Mouse (Mus musculus) heart, embryonic 11.5 days (tissue): ENCODE measurements at regions not wholly inside any gene's neighbourhood (a gene's known extent, or its start where the extent isn't known, plus 50 kb on each side); places are given as distances from the start of the nearest gene placed in this dataset.
"Not testable (repeated sequence)": the region's sequence is repeated elsewhere in the genome, so short reads cannot be mapped to it uniquely, and the experiment has no call there.

ENCODE experiments used
- ATAC-seq: fragments of 200-750 bp; cut with Nextera tagmentation; replicated peaks from 2 replicates; pipeline ENCODE4 v1.8.0; 2017; ENCODE audit warnings: moderate library complexity; ENCODE audit not compliant: insufficient number of reproducible peaks, low FRiP score, low TSS enrichment
- H3K27ac ChIP-seq: fragments of 300-500 bp; sonication (generic); 2 replicates; pipeline ENCODE4 v1.5.1; 2014; ENCODE audit warnings: mild to moderate bottlenecking, low read depth, low read length
- H3K27me3 ChIP-seq: fragments of 300-500 bp; sonication (generic); 2 replicates; pipeline ENCODE4 v1.6.1; 2014; ENCODE audit warnings: mild to moderate bottlenecking, low read length, mixed read lengths; ENCODE audit not compliant: control insufficient read depth, insufficient read depth
- H3K36me3 ChIP-seq: fragments of 300-500 bp; sonication (generic); 2 replicates; pipeline ENCODE4 v1.6.1; 2014; ENCODE audit warnings: mild to moderate bottlenecking, low read length, moderate library complexity, mixed read lengths; ENCODE audit not compliant: control insufficient read depth, insufficient read depth
- H3K4me1 ChIP-seq: fragments of 300-500 bp; sonication (generic); 2 replicates; pipeline ENCODE4 v1.6.1; 2014; ENCODE audit warnings: low read length; ENCODE audit not compliant: control insufficient read depth, insufficient read depth
- H3K4me2 ChIP-seq: fragments of 300-500 bp; sonication (generic); 2 replicates; pipeline ENCODE4 v1.6.1; 2014; ENCODE audit warnings: mild to moderate bottlenecking, moderate library complexity
- H3K4me3 ChIP-seq: fragments of 300-500 bp; sonication (generic); 2 replicates; pipeline ENCODE4 v1.5.1; 2014; ENCODE audit warnings: low read depth, low read length
- H3K9ac ChIP-seq: fragments of 300-500 bp; sonication (generic); 2 replicates; pipeline ENCODE4 v1.6.1; 2014; ENCODE audit warnings: mild to moderate bottlenecking, low read depth, low read length, moderate library complexity
- H3K9me3 ChIP-seq: fragments of 300-500 bp; sonication (generic); replicated peaks from 2 replicates; pipeline ENCODE4 v1.6.1; 2016; ENCODE audit warnings: low read length; ENCODE audit not compliant: control insufficient read depth
- WGBS: fragments of 180-500 bp; shearing (Covaris S2); extraction: QIAGEN DNeasy Blood & Tissue Kit; methylation state at CpG from one replicate; pipeline ENCODE4 v1.1.7; 2014; ENCODE audit not compliant: insufficient replicate concordance; 5-methylcytosine and 5-hydroxymethylcytosine counted together

DNA sequence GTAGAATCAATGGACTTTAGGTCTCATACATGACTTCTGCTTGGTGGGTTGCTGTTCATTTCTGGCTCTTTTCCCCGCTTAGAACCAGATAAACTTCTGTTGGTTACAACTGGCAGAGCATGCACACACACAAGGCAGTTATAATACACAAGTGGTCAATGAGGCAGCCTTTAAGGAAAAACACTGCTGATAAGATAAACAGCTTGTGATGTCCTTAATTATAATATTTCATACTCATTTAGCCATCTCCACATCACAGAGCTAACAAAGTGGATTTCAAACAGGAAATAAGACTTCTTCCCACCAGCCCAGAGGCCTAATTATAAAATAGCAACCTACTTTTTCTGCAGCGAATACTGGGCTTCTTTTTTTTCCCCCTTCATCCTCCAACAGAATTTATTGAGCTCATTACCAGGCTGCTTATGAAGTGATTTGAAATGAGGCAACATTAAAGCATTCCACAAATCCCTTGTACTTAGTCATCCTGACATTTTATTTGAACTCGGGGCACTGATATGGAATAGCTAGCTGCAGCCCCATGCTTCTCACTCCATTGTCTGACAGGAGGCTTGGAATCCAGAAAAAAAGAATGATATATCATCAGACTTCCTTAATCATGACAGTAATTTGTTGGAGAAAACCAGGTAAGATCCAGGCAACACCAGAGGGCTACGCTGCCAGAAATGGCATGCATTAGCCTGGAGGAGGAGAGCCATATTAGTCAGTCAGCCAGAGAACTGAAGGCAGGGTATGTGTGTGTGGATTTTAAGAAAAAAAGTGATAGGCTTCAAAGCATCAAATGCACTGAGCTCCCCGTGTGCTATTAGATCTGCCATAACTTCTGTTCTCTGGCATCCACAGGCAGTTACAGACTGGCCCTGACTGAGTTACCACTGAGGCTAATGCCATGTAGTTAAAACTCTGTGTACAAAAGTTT lies 620.3 kb upstream of the Map3k7 start:
- no peaks in the 10 kb centered on the region for H3K9me3 ChIP-seq
- no peak for ATAC-seq

GRCm38 (mm10) chr4:31354046-31354445 lies 609.9 kb upstream of the Map3k7 start:
- not testable (repeated sequence) for H3K36me3 ChIP-seq, H3K4me3 ChIP-seq, ATAC-seq, H3K4me2 ChIP-seq, H3K27me3 ChIP-seq, H3K9me3 ChIP-seq, H3K4me1 ChIP-seq, H3K9ac ChIP-seq, H3K27ac ChIP-seq
- WGBS: 86% methylated on average over 2 of the region's 3 CpGs

More for the DNA sequence above, 620.3 kb upstream of the Map3k7 start:
- Histone ChIP-seq H3K4me2 (no peak overlapping the region), H3K27ac (no peak overlapping the region), H3K27me3 (no peaks in the 10 kb centered on the region), H3K9ac (no peak overlapping the region), H3K4me1 (no peaks in the 10 kb centered on the region), H3K36me3 (no peaks in the 10 kb centered on the region), H3K4me3 (no peak overlapping the region)
- 63% methylated on average over 5 of the region's 5 CpGs for WGBS

GRCm38 (mm10) chr4:31354953-31355352 lies 608.9 kb upstream of the Map3k7 start:
- Histone ChIP-seq H3K9me3 (no peaks in the 10 kb centered on the region), H3K4me1 (no peaks in the 10 kb centered on the region), H3K36me3 (no peaks in the 10 kb centered on the region), H3K4me3 (no peak overlapping the region), H3K4me2 (no peak overlapping the region), H3K27ac (no peak overlapping the region), H3K27me3 (no peaks in the 10 kb centered on the region), H3K9ac (no peak overlapping the region)
- ATAC-seq: no peak
- 82% methylated on average over 2 of the region's 2 CpGs for WGBS

- no peak overlapping the region for H3K4me3 ChIP-seq
- no peak overlapping the region for H3K9ac ChIP-seq
- H3K4me2 ChIP-seq: no peak overlapping the region
- ATAC-seq: no peak
- no peaks in the 10 kb centered on the region for H3K36me3 ChIP-seq
- WGBS: 67% methylated on average over 1 of the region's 1 CpGs
- no peaks in the 10 kb centered on the region for H3K9me3 ChIP-seq
- no peaks in the 10 kb centered on the region for H3K4me1 ChIP-seq
- H3K27me3 ChIP-seq: no peaks in the 10 kb centered on the region
- H3K27ac ChIP-seq: no peak overlapping the region
These were observed 597.7 kb upstream of the Map3k7 start for GRCm38 (mm10) chr4:31366172-31366571.

GRCm38 (mm10) chr4:31367031-31367430 lies 596.9 kb upstream of the Map3k7 start:
- no peak for ATAC-seq
- 67% methylated on average over 5 of the region's 5 CpGs for WGBS

GRCm38 (mm10) chr4:31370062-31370461 lies 593.8 kb upstream of the Map3k7 start:
- Histone ChIP-seq H3K4me1 (no peaks in the 10 kb centered on the region), H3K36me3 (no peaks in the 10 kb centered on the region), H3K27me3 (no peaks in the 10 kb centered on the region), H3K4me3 (no peak overlapping the region), H3K4me2 (no peak overlapping the region), H3K9ac (no peak overlapping the region), H3K27ac (no peak overlapping the region), H3K9me3 (no peaks in the 10 kb centered on the region)
- no peak for ATAC-seq
- 78% methylated on average over 7 of the region's 7 CpGs for WGBS

More at GRCm38 (mm10) chr4:31367031-31367430, 596.9 kb upstream of the Map3k7 start:
- no peak overlapping the region for H3K27ac ChIP-seq
- no peaks in the 10 kb centered on the region for H3K4me1 ChIP-seq
- H3K4me2 ChIP-seq: no peak overlapping the region
- H3K36me3 ChIP-seq: no peaks in the 10 kb centered on the region
- H3K9ac ChIP-seq: no peak overlapping the region
- H3K9me3 ChIP-seq: no peaks in the 10 kb centered on the region
- no peak overlapping the region for H3K4me3 ChIP-seq
- H3K27me3 ChIP-seq: no peaks in the 10 kb centered on the region

GRCm38 (mm10) chr4:31381069-31381969 lies 582.6 kb upstream of the Map3k7 start:
- Histone ChIP-seq H3K9ac (no peak overlapping the region), H3K27ac (no peak overlapping the region), H3K4me1 (no peaks in the 10 kb centered on the region), H3K9me3 (no peaks in the 10 kb centered on the region), H3K36me3 (no peaks in the 10 kb centered on the region), H3K27me3 (no peaks in the 10 kb centered on the region), H3K4me2 (no peak overlapping the region), H3K4me3 (no peak overlapping the region)
- WGBS: 84% methylated on average over 8 of the region's 8 CpGs
- no peak for ATAC-seq

DNA sequence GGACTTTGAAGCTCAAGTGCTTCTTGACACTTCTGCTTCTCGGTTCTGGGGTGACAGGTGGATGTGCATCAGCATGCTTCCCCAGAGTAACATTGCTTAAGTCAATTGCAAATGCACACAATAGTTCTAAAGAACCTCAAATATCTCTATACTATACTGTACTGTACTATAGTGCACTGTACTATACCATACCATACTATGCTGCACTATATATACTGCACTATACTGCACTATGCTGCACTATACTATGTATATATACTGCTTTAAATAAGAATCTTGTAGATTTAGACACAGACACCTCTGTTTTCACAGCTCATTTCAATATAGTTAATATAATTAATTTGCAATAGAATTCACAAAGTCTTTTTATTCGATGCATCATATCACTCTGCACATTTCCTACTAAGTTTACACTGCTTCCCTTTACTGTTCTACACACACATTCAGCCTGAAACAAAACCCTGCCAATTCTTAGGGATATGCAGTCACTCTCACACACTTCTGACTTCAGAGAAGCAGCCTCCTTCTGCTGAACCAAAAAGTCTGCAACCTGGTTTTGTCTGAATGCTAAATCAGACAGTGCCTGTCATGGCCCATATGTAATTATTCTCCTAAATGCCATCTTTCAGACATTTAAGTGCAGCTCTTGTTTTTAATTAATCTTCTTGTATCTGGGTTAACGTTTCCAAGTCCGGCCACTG lies 570.8 kb upstream of the Map3k7 start:
- Histone ChIP-seq H3K36me3 (no peaks in the 10 kb centered on the region), H3K9ac (no peak overlapping the region), H3K27ac (no peak overlapping the region), H3K4me2 (no peak overlapping the region), H3K4me1 (no peaks in the 10 kb centered on the region), H3K9me3 (no peaks in the 10 kb centered on the region), H3K27me3 (no peaks in the 10 kb centered on the region), H3K4me3 (no peak overlapping the region)
- ATAC-seq: no peak
- 75% methylated on average over 4 of the region's 4 CpGs for WGBS
